Mouse (Mus musculus): ENCODE data around the gene Cltb. TPM values are rescaled to one million over a fixed set of nuclear protein-coding genes. Genes with fewer than 3 reads are reported as not detected.

Cltb gene
- total RNA-seq, 2 experiments from 2014 or later = 86.4 to 95.0 TPM

DNA sequence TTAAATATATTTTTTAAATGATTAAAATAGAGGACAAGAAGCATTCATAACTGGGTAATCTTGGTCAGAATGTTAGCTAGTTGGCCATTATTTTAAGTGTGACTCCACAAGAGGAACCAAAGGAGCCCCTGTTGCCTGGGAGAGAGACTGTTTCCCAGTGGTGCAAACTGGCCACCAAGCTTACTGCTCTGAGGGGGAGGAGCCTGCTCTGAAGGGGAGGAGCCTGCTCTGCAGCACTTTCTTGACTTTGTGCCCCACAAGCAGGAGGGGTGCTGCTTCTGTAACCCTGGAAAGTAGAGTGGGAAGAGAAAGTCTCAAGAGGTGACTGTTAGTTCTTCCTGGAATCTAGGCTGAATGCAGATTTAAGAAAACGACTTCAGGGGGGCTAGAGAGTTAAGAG is 41.9 kb downstream of the Cltb start:
- intact Hi-C loops (cut with DNase I; ENCODE audit: low total_unique reads) = no loop called here
- DNase-seq = no peak

DNA sequence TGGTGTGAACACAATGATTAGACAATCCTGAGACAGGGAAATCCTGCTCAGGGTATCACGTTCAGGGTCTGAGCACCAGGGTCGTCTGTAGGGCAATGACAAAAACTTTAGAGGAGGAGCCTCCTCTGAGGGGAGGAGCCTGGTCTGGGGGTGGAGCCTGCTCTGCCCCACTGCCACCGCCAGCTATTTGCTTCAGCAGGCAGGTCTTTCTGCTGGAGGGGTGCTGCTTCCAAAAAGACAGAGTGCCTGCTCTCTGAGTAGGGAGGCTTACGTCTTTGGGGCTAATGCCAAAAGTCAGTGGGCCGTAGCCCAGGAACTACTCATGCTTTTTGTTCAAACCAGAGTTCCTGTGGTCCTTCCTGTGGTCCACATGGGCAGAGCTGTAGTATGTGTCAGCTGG is 42.8 kb downstream of the Cltb start:
- no peak for DNase-seq
- intact Hi-C loops (cut with DNase I; ENCODE audit: low total_unique reads) = no loop called here

DNA sequence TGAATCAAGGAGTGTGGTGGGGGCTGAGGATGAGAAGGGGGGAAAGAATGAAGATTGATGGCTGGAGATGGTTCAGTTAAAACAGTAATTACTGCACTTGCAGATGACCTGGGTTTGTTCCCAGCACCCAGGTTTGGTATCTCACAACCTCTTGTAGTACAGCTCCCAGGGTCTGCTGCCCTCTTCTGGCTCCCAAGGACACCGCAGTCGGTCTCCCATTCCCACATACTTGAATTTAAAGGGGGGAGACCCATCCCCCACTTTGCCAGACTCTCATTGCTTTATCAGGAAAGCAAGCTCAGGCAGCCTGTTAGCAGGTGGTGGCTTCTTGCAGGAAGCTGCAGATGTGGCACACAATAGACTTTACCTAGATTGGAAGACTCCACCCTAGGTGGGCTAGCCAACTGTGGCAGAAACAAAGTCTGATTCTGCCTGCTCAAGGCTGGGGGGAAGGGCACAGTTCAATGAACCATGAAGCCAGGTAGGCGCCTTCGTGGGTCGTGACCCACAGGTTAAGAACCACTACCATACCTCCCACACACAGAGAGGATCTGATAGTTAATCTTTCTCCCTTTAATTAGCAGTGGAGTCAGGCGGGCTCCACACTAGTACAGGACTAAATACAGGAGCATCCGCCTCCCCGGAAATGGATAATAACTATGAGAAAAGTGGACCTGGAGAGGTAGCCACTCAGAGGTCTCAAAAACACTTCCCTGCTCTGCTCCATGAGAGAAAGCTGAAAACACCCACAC is 45.4 kb downstream of the Cltb start:
- DNase-seq = no peak
- intact Hi-C loops (cut with DNase I; ENCODE audit: low total_unique reads) = no loop called here

DNA sequence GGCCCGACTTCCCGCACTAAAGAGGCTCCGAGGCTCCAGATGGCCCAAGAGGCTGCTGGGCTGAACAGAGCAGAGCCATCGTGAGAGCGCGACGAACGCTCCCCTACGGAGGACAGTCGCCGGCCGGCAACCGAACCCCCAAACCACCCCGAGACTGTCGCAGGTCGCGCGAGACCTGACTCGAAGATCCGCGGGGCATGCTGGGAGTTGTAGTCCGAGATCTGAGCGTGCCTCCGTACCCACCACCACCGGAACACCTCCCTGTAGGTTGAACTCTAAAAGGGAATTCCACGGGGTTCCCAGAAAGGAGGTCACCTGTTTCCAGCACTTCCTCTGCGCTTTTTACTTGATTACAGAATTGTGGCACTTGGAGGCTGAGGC is 46.0 kb downstream of the Cltb start, which contains the start of gene 4833439L19Rik:
Gene 4833439L19Rik (minus strand): TSS at position 235 of the 381 bp plus-strand sequence.
- peak; percentile 96 for DNase-seq
- intact Hi-C loops (cut with DNase I; ENCODE audit: low total_unique reads) = no loop called here

DNA sequence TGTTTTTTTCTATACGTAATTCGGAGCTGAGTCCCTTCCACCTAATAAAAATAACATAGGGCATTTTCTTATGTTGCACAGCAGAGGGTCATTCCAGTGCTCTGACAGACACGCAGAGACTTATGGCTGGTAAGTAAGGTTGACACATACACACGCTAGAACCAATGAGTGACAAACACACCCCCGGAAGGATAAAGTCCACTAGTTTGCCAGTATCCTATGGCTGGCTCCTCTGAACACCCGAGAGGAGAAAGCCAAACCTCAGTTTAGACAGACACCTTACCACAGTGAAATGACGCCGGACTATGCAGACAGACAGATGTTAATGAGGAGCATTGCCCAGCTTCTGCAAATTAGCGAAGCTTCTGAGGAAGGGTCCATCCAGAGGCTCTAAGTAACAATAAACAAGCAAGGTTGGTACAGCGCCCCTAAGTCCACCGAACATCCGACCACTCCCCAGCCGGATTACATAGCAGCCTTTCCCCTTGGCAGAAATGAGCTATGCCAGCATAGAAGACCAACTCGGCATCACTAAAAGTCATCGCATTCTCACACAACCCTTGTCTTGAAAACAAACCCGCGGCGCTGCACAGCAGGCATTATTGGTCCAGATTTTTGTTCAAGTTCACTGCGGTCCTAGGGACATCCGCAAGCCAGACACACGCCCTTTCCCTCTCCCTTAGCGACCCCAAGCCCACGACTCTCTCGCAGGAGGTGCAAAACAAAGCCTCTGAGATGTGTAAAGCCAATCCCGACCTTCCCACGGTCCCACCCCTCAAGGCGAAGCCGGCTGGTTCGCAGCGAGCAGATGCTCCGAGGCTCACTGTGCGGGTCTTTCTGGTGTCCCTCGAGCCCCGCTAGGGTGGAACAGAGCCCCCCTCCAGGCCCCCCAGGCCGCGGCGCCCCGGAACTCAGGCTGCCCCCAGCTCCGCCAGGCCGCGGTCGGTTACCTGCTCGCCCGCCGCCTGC is 46.6 kb downstream of the Cltb start:
- intact Hi-C loops (cut with DNase I; ENCODE audit: low total_unique reads) = no loop called here
- no peak for DNase-seq

DNA sequence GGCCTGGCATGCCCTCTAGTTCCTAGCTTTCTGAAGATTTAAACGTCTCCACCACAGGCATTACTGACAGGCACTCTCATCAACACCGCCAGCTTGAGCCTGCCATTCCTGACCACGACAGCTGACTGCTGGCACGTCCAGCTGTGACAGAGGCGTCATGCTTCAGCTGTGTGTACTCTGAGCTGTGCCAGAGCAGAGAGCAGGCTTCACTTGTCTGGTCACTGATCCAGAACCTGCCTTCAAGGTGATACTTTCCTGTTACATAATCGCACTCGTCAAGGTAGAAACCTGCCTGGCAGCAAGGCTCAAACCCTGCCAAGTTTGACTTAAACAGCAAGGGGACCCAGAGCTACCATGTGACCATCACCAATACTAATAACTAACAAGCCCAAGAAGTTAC is 48.6 kb downstream of the Cltb start:
- intact Hi-C loops (cut with DNase I; ENCODE audit: low total_unique reads) = no loop called here

DNA sequence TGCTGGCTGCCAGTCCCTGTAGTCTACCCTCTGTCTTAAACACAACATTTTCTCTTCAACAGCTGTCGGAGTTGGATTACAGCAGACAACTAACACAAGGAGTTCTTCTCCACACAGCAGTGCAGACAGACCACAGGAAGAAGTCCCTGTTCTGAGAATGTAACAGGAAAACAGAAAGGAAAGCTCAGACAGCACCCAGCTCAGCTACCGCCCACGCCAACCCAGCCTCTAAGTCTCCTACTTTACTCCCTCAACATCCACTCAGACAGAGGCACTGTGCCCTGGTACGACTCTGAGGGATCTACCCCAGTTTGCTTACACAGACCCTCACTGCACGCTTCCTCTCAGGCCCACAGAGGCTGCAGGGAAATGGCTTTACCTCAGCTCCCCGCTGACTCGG is 50.5 kb downstream of the Cltb start:
- no peak for DNase-seq
- intact Hi-C loops (cut with DNase I; ENCODE audit: low total_unique reads) = no loop called here

More for the DNA sequence above, 48.6 kb downstream of the Cltb start:
- no peak for DNase-seq

DNA sequence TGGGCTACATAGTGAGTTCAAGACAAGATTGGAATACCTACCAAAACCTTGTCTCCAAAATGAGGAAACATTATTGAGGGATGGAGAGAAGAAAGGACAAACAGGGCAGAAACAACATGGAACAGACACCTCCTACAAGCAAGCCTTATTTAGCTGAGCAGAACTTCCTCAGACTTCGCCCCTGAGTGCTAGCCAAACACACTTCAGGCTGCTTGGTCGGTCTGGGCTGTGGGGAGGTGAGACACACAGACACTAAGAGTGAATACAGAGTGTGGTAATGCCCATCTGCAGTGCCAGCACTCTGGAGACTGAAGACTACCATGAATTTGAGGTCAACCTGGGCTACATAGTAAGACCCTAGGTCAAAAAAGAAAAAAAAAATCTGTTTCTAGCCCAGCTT is 51.5 kb downstream of the Cltb start:
- intact Hi-C loops (cut with DNase I; ENCODE audit: low total_unique reads) = no loop called here

DNA sequence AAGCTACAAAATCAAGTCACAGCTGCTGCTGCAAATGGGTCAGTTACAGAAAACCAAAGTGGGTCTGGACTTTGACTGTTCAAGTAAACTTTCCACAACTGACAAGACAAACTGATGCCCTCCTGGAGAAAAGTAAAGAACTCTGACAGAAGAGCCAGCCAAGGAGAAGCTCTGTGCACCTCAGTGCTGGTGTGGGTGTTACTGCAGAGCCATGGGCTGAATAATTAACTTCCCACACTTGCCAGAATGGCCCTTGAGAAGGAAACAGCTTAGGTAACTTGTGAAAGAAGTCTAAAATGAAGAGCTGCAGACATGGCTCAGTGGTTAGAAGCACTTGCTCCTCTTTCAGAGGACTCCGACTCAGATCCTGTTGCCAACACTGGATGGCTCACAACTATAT is 53.5 kb downstream of the Cltb start:
- DNase-seq = no peak
- intact Hi-C loops (cut with DNase I; ENCODE audit: low total_unique reads) = no loop called here

More for the DNA sequence above, 51.5 kb downstream of the Cltb start:
- DNase-seq = no peak

DNA sequence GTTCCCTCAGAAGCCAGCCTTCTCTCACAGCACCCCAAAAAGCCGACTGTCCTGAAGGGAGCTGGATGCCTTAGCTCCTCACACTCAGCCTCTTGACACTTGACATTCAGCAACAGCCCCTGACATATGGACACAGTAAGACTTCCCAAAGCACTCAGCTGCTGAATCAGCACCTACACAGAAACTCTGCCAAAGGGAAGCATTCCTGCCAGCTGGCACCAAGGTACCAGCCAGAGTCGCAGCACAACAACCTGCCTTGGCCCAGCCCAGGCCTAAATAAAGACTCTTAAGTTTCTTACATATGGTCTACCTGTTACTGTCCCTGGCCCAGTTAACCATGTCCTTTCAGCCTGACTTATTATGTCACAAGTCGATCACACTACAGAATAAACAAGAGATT is 54.3 kb downstream of the Cltb start:
- DNase-seq = no peak
- intact Hi-C loops (cut with DNase I; ENCODE audit: low total_unique reads) = no loop called here

DNA sequence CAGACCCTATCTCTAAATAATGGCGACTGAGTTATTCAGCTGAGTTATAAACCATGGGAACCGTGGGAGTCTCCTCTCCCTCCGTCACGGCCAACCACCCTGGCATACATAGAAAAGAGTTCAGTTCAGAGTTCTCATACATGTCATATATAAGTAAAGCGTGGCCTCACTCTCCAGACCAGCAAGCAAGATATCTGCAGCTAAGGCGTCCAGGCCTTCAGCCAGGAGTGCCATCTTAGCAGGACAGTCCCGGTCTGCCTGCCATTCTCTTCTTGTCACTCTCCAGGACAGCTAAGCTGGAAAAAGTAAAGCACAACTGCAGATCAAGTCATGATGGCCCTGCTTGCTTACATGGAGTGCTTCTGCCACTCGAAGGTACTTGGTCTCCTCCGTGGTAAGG is 55.0 kb downstream of the Cltb start:
- intact Hi-C loops (cut with DNase I; ENCODE audit: low total_unique reads) = no loop called here
- DNase-seq = no peak

DNA sequence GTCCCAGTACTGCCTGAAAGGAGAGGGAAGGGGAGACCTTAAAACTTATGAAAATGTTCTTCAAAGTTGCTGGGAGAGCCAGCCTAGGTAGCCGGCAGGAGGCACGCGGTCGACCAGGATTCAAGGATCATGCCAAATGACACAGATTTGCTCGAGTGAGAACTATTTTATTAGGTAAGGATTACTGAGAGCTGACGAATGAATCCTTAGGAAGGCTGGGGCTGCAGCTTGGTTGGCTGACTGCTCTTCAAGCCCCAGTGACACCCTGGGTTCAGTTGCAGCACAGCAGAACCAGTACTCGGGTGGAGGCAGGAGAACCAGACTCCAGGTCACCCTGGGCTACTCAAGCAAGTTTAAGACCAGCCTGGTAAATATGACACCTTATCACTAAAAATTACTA is 63.1 kb downstream of the Cltb start:
- intact Hi-C loops (cut with DNase I; ENCODE audit: low total_unique reads) = no loop called here
- DNase-seq = no peak

Small RNA genes lying within 50 kb of the gene (microRNA-seq; reads per million reads assigned to microRNA genes)
- 0 reads per million in 2 experiments for gene Gm24195

Other genes starting within 250 kb of the Cltb start
- gene Cplx2, start 240.0 kb downstream of the Cltb start, total RNA-seq (2021) = 1 to 10 TPM; 3.7 to 5.1 TPM
- gene Thoc3, start 142.5 kb downstream of the Cltb start, total RNA-seq (2021) = 10 to 100 TPM; 16.1 to 18.5 TPM
- gene Simc1, start 107.6 kb downstream of the Cltb start, total RNA-seq (2021) = 1 to 10 TPM; 1.7 to 2.4 TPM
- 100 to 1,000 TPM in 1 of 2 experiments, 10 to 100 TPM in 1; 97.4 to 106 TPM for gene 4833439L19Rik, start 45.9 kb downstream of the Cltb start, total RNA-seq (2021)
- gene Arl10, start 36.3 kb downstream of the Cltb start, total RNA-seq (2021) = 1 to 10 TPM; 2.9 to 3.7 TPM
- 10 to 100 TPM; 17.6 to 19.4 TPM for gene Nop16, start 21.3 kb downstream of the Cltb start, total RNA-seq (2021)
- gene Higd2a, start 21.1 kb downstream of the Cltb start, total RNA-seq (2021) = 100 to 1,000 TPM; 126 to 131 TPM
- 10 to 100 TPM; 16.8 to 17.7 TPM for gene Faf2, start 10.4 kb upstream of the Cltb start, total RNA-seq (2021)
- gene Rnf44, start 82.6 kb upstream of the Cltb start, total RNA-seq (2021) = 10 to 100 TPM; 25.7 to 26.0 TPM
- not detected for gene Cdhr2, start 90.1 kb upstream of the Cltb start, total RNA-seq (2021)
- gene Gprin1, start 138.5 kb upstream of the Cltb start, total RNA-seq (2021) = under 1 TPM; 0.09 to 0.12 TPM
- gene Sncb, start 155.3 kb upstream of the Cltb start, total RNA-seq (2021) = under 1 TPM in 1 of 2 experiments, not detected in 1; 0.18 TPM
- gene Eif4e1b, start 172.7 kb upstream of the Cltb start, total RNA-seq (2021) = not detected
- gene Tspan17, start 178.0 kb upstream of the Cltb start, total RNA-seq (2021) = 10 to 100 TPM; 23.0 to 25.8 TPM